Mouse (Mus musculus) intestine, embryonic 16.5 days (tissue): ENCODE measurements around the gene Gm49384. TPM values are rescaled to one million over a fixed set of nuclear protein-coding genes. Genes with fewer than 3 reads are reported as not detected.

ENCODE experiments used
- ATAC-seq: fragments of 200-750 bp; cut with Nextera tagmentation; 2 replicates; pipeline ENCODE4 v1.8.0; 2017; ENCODE audit warnings: moderate TSS enrichment, moderate library complexity
- H3K27ac ChIP-seq: fragments of 300-500 bp; sonication (generic); 2 replicates; pipeline ENCODE4 v1.5.1; 2014; ENCODE audit warnings: mild to moderate bottlenecking, low read length
- H3K27me3 ChIP-seq: fragments of 300-500 bp; sonication (generic); replicated peaks from 2 replicates; pipeline ENCODE4 v1.6.1; 2014; ENCODE audit warnings: low read length, control low read depth, mixed read lengths; ENCODE audit not compliant: control insufficient read depth, insufficient read depth
- H3K36me3 ChIP-seq: fragments of 300-500 bp; sonication (generic); 2 replicates; pipeline ENCODE4 v1.6.1; 2014; ENCODE audit warnings: low read length, control low read depth; ENCODE audit not compliant: control insufficient read depth, insufficient read depth
- H3K4me1 ChIP-seq: fragments of 300-500 bp; sonication (generic); 2 replicates; pipeline ENCODE4 v1.6.1; 2014; ENCODE audit warnings: low read length, control low read depth, mixed read lengths; ENCODE audit not compliant: control insufficient read depth, insufficient read depth
- H3K4me2 ChIP-seq: fragments of 300-500 bp; sonication (generic); 2 replicates; pipeline ENCODE4 v1.6.1; 2014; ENCODE audit warnings: low read depth, low read length, control low read depth
- H3K4me3 ChIP-seq: fragments of 300-500 bp; sonication (generic); 2 replicates; pipeline ENCODE4 v1.5.1; 2014; ENCODE audit warnings: mild to moderate bottlenecking, low read length
- H3K9ac ChIP-seq: fragments of 300-500 bp; sonication (generic); 2 replicates; pipeline ENCODE4 v1.6.1; 2014; ENCODE audit warnings: low read depth, low read length
- H3K9me3 ChIP-seq: fragments of 300-500 bp; sonication (generic); 2 replicates; pipeline ENCODE4 v1.6.1; 2016; ENCODE audit warnings: low read length, control low read depth; ENCODE audit not compliant: control insufficient read depth
- whole genome bisulfite sequencing: fragments of 180-500 bp; shearing (Covaris S2); extraction: QIAGEN DNeasy Blood & Tissue Kit; methylation state at CpG from one replicate; pipeline ENCODE4 v1.1.7; 2014; 5-methylcytosine and 5-hydroxymethylcytosine counted together
- microRNA-seq: library from miRNA; unstranded; fragments of <30 nt; microRNA quantifications from one replicate; pipeline ENCODE4, GENCODE M21; 2016
- polyA plus RNA-seq: library from polyadenylated mRNA; unstranded; fragments of >200 nt; fragmentation: Nextera tagmentation; extraction: Ambion mirVana; gene quantifications from 2 replicates; pipeline ENCODE4 v1.2.1, GENCODE M21; 2015

Gene Gm49384
- polyA plus RNA-seq, 1 experiment from 2014 or later = 23.0 TPM

DNA sequence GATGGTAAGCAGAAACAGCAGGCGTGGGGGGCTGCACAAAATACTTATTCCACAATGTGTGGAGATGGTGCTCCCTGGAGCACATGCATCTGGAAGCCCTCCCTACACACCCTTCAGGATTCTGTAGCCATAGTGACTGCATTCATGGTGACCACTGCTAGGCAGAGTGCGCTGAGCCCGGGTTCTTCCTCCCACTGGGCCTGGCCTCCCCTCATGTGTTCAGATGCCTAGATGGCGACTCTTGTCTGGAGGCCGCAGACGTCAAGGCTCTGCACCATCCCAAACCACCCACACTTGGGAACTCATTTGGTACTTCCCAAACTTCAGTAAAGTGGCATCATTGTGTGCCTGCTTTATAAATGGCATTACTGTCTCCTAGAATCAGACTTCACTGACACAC, 60.6 kb downstream of the Gm49384 start:
- whole genome bisulfite sequencing = 82% methylated on average over 6 of the region's 6 CpGs
- ATAC-seq = no peak

GRCm38 (mm10) chr12:69139841-69140240, 64.2 kb downstream of the Gm49384 start:
- Histone ChIP-seq H3K9me3 (no peaks in the 10 kb centered on the region), H3K36me3 (no peaks in the 10 kb centered on the region), H3K9ac (no peak overlapping the region), H3K4me3 (no peak overlapping the region), H3K4me1 (no peaks in the 10 kb centered on the region), H3K4me2 (no peak overlapping the region), H3K27me3 (no peaks in the 10 kb centered on the region), H3K27ac (no peak overlapping the region)
- ATAC-seq = no peak
- WGBS = 89% methylated on average over 7 of the region's 7 CpGs

More for the DNA sequence above, 60.6 kb downstream of the Gm49384 start:
- Histone ChIP-seq H3K9ac (no peak overlapping the region), H3K27me3 (no peaks in the 10 kb centered on the region), H3K4me3 (no peak overlapping the region), H3K27ac (no peak overlapping the region), H3K9me3 (no peaks in the 10 kb centered on the region), H3K4me1 (no peaks in the 10 kb centered on the region), H3K36me3 (no peaks in the 10 kb centered on the region), H3K4me2 (no peak overlapping the region)

Small RNAs within 50 kb of the gene (microRNA-seq; reads per million reads assigned to microRNA genes)
- gene Gm47287 = not detected
- gene Gm47295 = not detected

Other genes with a start within 250 kb of the Gm49384 start
- gene Rps29, start 45.1 kb downstream of the Gm49384 start, polyA plus RNA-seq = 1,525 and 1,563 TPM in 2 replicates
- 13.2 and 17.3 TPM in 2 replicates for gene Lrr1, start 35.5 kb downstream of the Gm49384 start, polyA plus RNA-seq
- 602 and 654 TPM in 2 replicates for gene Rpl36al, start 20.2 kb downstream of the Gm49384 start, polyA plus RNA-seq
- 35.6 and 39.7 TPM in 2 replicates for gene Mgat2, start 20.1 kb downstream of the Gm49384 start, polyA plus RNA-seq
- 21.0 and 24.2 TPM in 2 replicates for gene Gm49383, start 7.2 kb downstream of the Gm49384 start, polyA plus RNA-seq
- gene Dnaaf2, start 5.8 kb downstream of the Gm49384 start, polyA plus RNA-seq = 6.9 and 7.3 TPM in 2 replicates
- 16.5 and 20.8 TPM in 2 replicates for gene Pole2, start 23.9 kb upstream of the Gm49384 start, polyA plus RNA-seq
- 5.2 and 5.4 TPM in 2 replicates for gene Klhdc1, start 36.9 kb upstream of the Gm49384 start, polyA plus RNA-seq
- 87.8 and 91.7 TPM in 2 replicates for gene Klhdc2, start 92.4 kb upstream of the Gm49384 start, polyA plus RNA-seq
- 56.3 and 66.2 TPM in 2 replicates for gene Nemf, start 152.9 kb upstream of the Gm49384 start, polyA plus RNA-seq
- 18.0 and 34.2 TPM in 2 replicates for gene Arf6, start 167.9 kb upstream of the Gm49384 start, polyA plus RNA-seq
- gene Gm9887, start 168.2 kb upstream of the Gm49384 start, polyA plus RNA-seq = 1.0 and 1.4 TPM in 2 replicates